Mouse (Mus musculus): ENCODE results near the gene Syce2.

DNA sequence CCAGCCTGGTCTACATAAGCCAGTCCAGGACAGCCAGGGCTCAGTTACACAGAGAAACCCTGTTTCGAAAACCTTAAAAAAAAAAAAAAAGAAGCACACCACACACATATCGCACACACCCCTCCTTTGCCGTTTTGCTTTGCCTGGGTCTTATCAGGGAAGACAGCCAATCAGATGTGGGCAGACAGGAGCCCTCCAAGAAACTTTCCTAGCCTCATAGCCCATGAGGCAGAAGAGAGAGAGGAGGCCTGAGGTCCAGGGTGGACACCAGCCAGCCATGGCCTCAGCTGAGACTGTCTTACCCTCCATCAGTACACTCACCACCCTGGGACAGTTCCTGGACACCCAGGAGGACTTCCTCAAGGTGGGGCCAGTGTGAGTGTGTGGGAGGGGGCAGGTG is 29.8 kb downstream of the Syce2 start, which contains the start of gene Klf1:
- no peak for TF ChIP-seq POLR2A (IDR thresholded peaks at IDR 0.05; ENCODE audit: borderline replicate concordance, extremely low read depth, low read depth, low read length)
- no peak for TF ChIP-seq CTCF (IDR thresholded peaks at IDR 0.05; ENCODE audit: insufficient read depth, low read length)

Data from lung, adult 2 months (tissue).